Mouse (Mus musculus): ENCODE data around the gene Fgfr2.

DNA sequence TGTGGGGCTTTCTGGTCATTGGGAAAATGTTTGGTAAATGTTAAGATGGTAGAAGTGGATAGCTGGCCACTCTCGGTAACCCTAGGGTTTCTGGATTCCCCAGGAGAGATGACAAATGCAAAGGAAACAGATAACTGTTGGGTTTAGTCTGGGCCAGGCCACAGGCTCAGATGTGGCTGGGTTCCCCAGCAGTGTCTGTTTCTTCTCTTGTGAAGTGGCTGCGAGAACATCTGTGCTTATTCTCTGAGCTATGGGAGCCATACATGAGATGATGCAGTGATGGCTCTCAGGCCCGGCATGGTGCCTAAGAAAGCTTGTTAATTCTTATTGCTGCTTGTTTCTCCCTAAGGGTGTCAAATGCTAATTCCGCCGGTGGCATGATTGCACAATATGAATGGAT, 2119.1 kb downstream of the Fgfr2 start:
- no peak for TF ChIP-seq POLR2A (IDR thresholded peaks at IDR 0.05; ENCODE audit: insufficient read length, low read depth)
- no peak for TF ChIP-seq USF1 (IDR thresholded peaks at IDR 0.05; ENCODE audit: low read depth)
- TF ChIP-seq MAX (IDR thresholded peaks at IDR 0.05; ENCODE audit: low read depth): no peak
